Mouse (Mus musculus) heart, adult 18-20 months (tissue): ENCODE measurements around the gene Irf6. TPM values are rescaled to one million over a fixed set of nuclear protein-coding genes. Genes with fewer than 3 reads are reported as not detected.

Experiments used
- DNase-seq, 2 experiments: peaks; one replicate each; pipeline ENCODE4 v3.0.0; 2021 to 2022; ENCODE audit warnings: mixed read lengths in 1 of 2
- long read RNA-seq, 2 experiments: library from polyadenylated mRNA; stranded (forward); transcript quantifications; one replicate each; pipeline ENCODE4 v2.0.0; 2021
- total RNA-seq, 2 experiments: library from RNA; stranded (reverse); gene quantifications; 2 replicates each; pipeline ENCODE4 v1.2.3; 2021

The Irf6 gene
- 1 to 10 TPM; 1.1 to 2.5 TPM for total RNA-seq
- long read RNA-seq, experiment 1, result 0 reads
- long read RNA-seq, experiment 2, full-length matches to known transcripts, result 2 of 3 reads
- long read RNA-seq, experiment 2, partial matches to known transcripts, result 1 of 3 reads
- long read RNA-seq, experiment 2, other reads (novel, unspliced or antisense), result 0 of 3 reads

DNA sequence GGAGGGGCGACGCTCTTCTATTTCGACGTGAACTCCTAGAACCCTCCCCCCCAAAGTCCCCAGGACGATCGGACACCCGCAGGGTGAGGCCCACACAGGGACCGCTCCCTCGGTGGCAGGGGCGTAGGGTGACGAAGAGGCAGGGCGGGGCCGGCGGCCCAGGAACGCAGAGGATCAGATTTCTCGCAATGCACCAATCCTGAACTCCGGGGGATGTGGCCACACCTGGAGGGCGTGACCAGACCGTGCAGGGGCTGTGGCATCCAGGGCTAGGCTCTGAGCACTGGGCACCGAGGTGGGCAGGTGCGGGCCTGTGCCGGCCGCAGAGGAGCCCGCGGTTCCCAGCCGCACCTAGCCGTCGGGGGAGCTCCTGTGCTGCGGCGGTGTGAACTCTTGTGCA, at the start of gene Irf6:
TSS of gene Irf6 (plus strand) at position 240 of the 400 bp plus-strand sequence.
- DNase-seq, result peak; percentile 53 to 71

DNA sequence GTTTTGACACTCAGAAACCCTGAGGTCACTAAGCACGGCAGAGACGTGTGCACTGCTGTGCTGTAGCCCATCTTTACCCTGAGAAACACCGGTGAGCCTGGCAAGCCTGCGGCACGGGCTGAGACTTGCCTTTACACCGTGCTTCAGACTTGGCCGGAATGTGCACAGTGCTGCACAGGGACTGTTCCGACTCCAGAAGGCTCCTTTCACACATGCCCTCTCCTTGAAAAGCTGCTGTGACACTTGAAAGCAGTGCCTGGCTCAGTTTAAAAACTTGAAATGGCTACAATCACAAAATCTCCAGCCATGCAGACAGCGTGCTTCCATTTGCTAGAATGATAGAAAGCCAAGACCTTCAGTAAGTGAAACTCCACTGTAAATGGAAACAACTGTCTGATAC, 40.8 kb upstream of the Irf6 start:
- DNase-seq, result no peak

- DNase-seq, result no peak
Observed at GRCm38 (mm10) chr1:193122793-193123192, 30.1 kb upstream of the Irf6 start.

DNA sequence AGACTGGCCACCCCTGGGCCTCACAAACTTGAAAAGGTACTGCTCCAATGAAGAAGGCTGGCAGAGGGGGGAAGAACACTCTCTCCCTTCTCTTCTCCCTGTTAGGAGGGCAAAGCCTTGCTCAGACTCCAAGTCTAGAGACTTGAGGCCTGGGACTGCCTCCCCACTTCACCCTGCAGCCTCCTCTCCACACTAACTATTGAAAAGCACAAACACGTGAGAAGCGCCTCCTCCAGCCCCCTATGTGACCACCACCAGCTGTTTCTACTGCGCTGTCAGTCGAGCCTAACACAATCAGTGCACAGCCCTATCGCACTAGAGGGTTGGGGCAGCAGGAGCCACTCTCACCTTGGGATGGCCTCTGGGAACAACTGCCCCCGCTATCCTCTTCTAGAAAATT, 29.6 kb upstream of the Irf6 start:
- no peak for DNase-seq

DNA sequence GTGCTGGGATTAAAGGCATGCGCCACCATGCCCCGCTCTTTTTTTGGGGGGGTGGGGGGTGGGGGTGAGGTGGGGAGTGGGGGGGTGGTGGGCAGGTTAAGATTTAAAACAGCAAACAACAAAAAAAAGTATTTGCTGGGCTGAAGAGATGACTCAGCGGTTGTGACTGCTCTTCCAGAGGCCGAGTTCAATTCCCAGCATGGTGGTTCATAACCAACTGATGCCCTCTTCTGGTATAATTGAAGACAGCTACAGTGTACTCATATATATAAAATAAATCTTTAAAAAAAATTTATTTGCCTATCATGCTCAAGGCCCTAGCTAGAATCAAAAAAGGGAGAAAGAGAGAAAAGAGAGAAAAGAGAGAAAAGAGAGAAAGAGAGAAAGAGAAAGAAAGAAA, 27.1 kb upstream of the Irf6 start:
- no peak for DNase-seq

- DNase-seq, result no peak
Observed at GRCm38 (mm10) chr1:193128055-193128454, 24.9 kb upstream of the Irf6 start.

DNA sequence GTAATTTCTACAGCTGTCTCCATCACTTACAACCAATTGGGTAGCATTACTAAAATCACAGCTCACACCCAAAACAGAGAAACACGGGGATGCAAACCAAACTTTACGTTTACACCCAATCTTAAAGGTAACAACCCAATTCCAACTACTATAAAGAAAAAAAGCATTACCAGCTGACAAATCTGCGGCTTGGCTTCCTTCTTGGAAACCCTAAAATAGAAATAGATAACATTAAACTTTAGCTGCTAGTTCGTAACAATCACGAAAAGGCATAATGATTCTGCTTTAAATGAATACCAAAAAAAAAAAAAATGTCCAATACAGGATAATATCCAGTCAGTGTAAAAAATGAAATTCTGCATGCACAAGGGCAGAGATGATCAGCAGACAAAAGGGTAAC, 23.6 kb upstream of the Irf6 start:
- DNase-seq, result no peak

DNA sequence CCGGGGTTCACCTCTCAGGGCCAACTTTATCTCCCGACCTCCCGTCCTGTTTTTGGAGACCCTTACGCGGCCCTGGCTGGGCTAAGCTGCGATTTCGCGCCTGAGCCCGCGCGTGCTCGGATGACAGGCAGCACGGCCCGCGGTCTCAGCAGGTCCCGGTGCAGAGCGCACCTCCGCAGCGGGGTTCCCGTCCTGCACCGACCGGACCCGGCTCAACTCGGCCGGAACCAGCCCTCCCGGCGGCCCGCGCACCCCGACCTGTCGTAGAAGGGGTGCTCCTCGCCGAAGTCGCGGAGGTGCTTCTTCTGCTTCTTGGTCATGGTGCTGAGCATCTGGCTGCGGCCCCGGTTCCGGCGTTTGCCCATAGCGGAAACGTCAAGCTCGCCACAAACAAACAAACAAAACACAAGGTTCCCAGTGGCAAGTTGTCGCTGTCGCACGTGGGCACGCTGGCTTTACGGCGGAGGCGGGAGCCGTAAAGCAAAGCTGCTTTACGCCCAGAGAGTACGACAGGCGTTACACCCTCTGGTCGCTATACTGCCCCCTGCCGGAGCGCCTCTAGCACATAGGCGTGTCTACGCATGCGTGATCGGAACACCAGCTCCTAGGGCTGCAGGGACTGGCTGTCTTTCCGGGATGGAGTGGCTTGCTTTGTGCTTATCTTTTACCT, 23.0 kb upstream of the Irf6 start, which contains the start of gene Diexf:
TSS of gene Diexf (minus strand) at position 487 of the 670 bp plus-strand sequence.
- peak; percentile 96 to 99 for DNase-seq

- DNase-seq, result no peak
Observed at GRCm38 (mm10) chr1:193130456-193130825, 22.5 kb upstream of the Irf6 start.

GRCm38 (mm10) chr1:193130839-193131238, 22.1 kb upstream of the Irf6 start:
- no peak for DNase-seq

- no peak for DNase-seq
Observed at GRCm38 (mm10) chr1:193131311-193131948, 21.5 kb upstream of the Irf6 start.

DNA sequence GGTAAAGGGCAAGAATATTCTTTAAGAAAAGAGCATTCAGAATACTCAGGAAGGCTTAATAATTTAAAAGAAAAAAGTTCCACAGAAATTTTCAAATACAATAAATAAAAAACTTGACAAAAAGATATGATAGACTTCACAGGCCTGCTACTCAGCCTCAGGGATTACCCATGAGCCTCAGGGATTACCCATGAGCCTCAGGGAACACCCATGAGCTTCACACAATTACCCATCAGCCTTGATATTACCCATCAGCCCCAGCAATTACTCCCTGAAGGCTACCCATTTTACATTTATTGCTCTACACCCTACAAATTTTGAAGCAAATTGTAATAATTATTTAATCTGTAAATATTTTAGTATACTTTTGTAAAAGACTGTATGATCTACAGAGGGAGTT, 20.5 kb upstream of the Irf6 start:
- no peak for DNase-seq

DNA sequence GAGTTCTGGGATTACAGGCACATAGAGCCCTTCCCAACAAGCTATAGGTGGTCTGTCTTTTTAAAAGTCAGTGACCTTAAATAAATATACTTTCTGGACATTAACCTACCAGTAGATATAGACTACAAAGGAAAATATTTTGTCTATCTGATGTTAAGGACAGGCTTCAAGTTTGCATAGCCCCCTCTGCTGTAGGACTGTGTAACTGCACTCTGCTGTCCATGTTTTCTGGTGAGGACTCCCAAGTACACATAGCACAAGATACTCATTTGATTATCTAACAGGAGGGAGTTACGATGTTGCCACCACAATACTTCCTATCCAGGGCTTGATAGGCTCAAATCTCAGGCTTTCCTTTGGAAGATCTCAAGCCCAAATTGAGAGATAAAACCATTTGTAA, 19.2 kb upstream of the Irf6 start:
- no peak for DNase-seq

- no peak for DNase-seq
Observed at GRCm38 (mm10) chr1:193138087-193138486, 14.8 kb upstream of the Irf6 start.

- no peak for DNase-seq
Observed at GRCm38 (mm10) chr1:193138669-193139068, 14.2 kb upstream of the Irf6 start.

- DNase-seq, result no peak
Observed at GRCm38 (mm10) chr1:193141118-193141517, 11.8 kb upstream of the Irf6 start.

DNA sequence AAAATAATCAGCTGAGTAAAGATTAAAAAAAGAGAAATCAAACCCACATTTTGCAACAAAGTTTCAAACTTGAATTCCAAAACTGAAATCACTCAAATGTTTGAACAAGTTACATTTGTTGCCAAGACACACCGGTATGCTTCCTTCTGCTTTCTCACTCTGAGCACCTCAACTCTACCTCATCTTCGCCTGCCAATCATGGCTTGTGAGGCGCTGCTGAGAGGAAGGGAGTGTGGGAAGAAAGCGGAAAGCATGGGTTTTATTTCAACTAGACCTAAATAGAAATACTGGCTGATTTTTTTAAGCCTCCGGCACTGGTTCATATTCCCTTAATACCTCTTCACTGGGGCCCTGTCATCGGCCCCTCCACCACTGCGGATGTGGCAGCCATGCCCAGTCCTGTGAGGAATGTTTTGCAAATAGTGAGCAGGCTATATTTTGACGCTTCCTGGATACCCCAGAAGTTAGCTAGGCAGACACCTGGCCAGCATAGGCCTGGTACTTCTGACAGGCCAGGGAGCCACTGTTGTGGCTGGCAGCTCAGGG, 10.3 kb upstream of the Irf6 start:
- no peak for DNase-seq

DNA sequence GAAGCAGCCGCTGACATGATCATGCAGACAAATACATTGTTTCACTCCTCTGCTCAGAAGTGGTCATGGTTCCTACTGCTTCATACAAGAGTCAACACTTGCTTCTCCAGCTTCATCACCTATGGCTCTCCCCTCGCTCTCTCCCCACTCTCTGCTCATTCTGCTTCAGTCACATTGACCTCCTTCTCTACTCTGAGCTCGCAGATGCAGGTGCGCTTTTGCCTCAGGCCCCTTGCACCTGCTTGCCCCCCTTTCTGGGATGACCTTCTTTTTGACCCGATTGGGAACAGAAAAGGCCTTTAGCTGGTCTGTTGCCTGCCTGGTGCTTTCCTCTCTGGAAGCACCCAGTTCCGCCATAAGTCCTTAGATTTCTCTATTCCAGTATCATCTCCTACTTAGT, 8.4 kb upstream of the Irf6 start:
- DNase-seq, result no peak

DNA sequence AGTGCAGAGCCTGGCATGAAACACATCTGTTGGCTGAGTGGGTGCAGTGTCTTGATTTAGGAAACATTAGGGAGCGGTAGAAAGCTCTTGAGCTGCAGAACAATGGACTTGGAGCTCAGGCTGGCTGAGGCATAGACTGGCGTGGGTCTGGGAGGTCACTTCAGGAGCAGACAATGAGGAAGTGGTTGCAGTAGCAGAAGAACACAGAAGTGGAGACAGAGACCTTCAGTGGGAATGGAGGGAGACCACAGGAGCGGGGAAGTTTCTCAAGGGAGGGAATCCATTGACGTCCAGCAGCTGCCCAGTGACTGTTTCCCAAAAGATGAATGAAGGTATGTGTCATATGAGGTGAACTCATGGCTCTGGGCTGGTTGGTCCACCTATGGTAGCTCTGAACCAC, 7.8 kb upstream of the Irf6 start:
- no peak for DNase-seq

GRCm38 (mm10) chr1:193146416-193146815, 6.5 kb upstream of the Irf6 start:
- no peak for DNase-seq

DNA sequence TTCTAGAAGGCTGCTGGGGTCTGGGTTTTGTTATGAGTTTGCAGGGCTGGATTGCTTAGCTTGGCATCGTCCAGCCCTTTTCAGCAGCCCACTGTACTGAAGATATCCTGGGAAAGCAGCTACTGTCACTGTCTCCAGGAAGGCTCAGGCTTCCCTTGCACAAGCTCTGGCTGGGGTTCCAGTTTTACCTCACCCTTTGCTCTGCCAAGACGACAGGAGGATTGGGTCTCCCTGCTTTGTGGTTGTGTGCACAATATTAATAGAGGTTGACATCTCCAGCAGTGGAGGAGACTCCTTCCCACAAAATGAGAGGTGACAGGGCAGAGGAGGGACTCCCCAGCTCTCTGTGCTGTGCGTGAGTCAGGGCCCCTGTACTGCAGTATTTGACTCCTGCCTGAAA, 3.7 kb upstream of the Irf6 start:
- no peak for DNase-seq

DNA sequence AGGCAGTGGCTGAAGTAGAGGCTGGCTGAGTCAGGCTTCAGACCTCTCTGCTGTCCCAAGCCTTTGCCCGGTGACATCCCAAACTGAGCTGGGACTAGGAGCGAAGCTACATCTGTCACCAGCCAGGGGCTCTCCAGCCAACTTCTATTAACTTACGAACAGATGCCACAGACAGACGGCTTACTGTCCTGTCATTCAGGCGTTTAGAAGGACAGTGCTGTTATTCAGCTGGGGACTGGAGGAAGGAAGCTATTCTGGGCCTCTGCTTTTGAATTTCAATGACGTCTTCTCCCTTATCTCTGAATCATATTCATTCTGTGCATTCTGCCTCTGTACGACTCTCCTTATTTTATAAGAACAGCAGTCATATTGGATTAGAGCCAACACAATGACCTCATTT, 1.8 kb upstream of the Irf6 start:
- no peak for DNase-seq

DNA sequence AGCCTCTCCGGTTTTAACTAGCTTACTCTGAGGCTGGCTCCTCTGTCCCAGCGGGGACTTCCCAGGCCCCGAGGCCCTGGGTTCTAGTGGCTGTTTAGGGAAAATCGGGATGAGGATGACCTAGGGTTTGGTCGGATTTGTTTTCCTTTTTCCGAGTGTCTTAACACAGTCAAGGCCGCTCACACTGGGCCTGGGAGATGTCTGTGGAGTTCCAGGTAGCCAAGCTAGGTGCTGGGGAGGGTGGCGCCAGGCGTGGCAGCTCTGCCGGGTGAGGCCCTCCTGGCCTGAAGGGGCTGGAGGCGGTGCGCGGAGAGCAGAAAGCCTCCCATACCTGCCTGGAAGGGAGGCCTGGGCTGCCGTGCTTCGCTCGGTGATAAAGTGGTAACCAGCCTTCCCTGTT, 650 bp downstream of the Irf6 start:
- no peak for DNase-seq
